Mouse (Mus musculus) embryonic facial prominence, embryonic 11.5 days (tissue): Measurements from ENCODE around the gene Vav2. TPM values are rescaled to one million over a fixed set of nuclear protein-coding genes. Genes with fewer than 3 reads are reported as not detected.

Experiments used
- ATAC-seq: fragments of 200-750 bp; cut with Nextera tagmentation; replicated peaks from 2 replicates; pipeline ENCODE4 v1.8.0; 2017; ENCODE audit warnings: low read depth; ENCODE audit not compliant: insufficient number of reproducible peaks, low FRiP score, low TSS enrichment
- DNase-seq: peaks from one replicate; pipeline ENCODE4 v3.0.0-alpha.2; 2015; ENCODE audit warnings: low spot score
- H3K27ac ChIP-seq: fragments of 300-500 bp; sonication (generic); replicated peaks from 2 replicates; pipeline ENCODE4 v1.5.1; 2014; ENCODE audit warnings: mild to moderate bottlenecking, low read depth, low read length, control low read depth
- H3K27me3 ChIP-seq: fragments of 300-500 bp; sonication (generic); 2 replicates; pipeline ENCODE4 v1.6.1; 2014; ENCODE audit warnings: mild to moderate bottlenecking, low read length, moderate library complexity, mixed read lengths; ENCODE audit not compliant: control insufficient read depth, insufficient read depth
- H3K36me3 ChIP-seq: fragments of 300-500 bp; sonication (generic); replicated peaks from 2 replicates; pipeline ENCODE4 v1.6.1; 2014; ENCODE audit warnings: low read depth, mild to moderate bottlenecking, low read length, moderate library complexity, mixed read lengths; ENCODE audit not compliant: control insufficient read depth, insufficient read depth
- H3K4me1 ChIP-seq: fragments of 300-500 bp; sonication (generic); 2 replicates; pipeline ENCODE4 v1.6.1; 2014; ENCODE audit warnings: low read length, mixed read lengths; ENCODE audit not compliant: control insufficient read depth, insufficient read depth
- H3K4me2 ChIP-seq: fragments of 300-500 bp; sonication (generic); 2 replicates; pipeline ENCODE4 v1.6.1; 2014; ENCODE audit warnings: low read depth, mild to moderate bottlenecking, control low read depth, low read length, moderate library complexity
- H3K4me3 ChIP-seq: fragments of 300-500 bp; sonication (generic); 2 replicates; pipeline ENCODE4 v1.5.1; 2014; ENCODE audit warnings: low read depth, low read length, control low read depth
- H3K9ac ChIP-seq: fragments of 300-500 bp; sonication (generic); replicated peaks from 2 replicates; pipeline ENCODE4 v1.6.1; 2014; ENCODE audit warnings: mild to moderate bottlenecking, control low read depth, low read length
- H3K9me3 ChIP-seq: fragments of 300-500 bp; sonication (generic); replicated peaks from 2 replicates; pipeline ENCODE4 v1.6.1; 2016; ENCODE audit warnings: mild to moderate bottlenecking, low read length, inconsistent platforms, mixed read lengths; ENCODE audit not compliant: control insufficient read depth
- WGBS: fragments of 180-500 bp; shearing (Covaris S2); extraction: QIAGEN DNeasy Blood & Tissue Kit; methylation state at CpG from one replicate; pipeline ENCODE4 v1.1.7; 2014; 5-methylcytosine and 5-hydroxymethylcytosine counted together
- polyA plus RNA-seq: library from polyadenylated mRNA; unstranded; fragments of >200 nt; fragmentation: Nextera tagmentation; extraction: Ambion mirVana; gene quantifications from 2 replicates; pipeline ENCODE4 v1.2.1, GENCODE M21; 2014

Vav2 gene
- polyA plus RNA-seq, 1 experiment from 2014 or later: 5.2 TPM

- 77% methylated on average over 12 of the region's 12 CpGs for WGBS
Measured at GRCm38 (mm10) chr2:27343984-27344453, 82.8 kb downstream of the Vav2 start.

DNA sequence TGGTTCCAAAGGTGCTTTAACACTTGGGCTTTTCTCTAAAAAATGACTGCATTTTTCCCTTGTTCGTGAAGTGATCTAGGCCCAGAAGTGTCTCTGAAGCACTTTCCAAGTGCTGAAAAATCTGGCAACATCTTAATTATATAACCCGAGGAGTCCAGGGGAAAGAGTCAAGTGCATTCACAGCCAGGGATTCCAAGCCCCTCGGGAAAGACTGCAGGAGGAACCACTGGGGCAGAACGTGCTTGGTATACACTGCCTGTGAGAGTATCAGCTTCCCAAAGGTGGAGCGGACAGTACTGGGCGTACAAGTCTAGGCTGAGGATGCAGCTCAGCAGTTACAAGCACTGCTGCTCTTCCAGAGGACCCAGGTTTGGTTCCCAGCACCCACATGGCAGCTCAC lies 86.2 kb downstream of the Vav2 start:
- ATAC-seq: no peak
- H3K27me3 ChIP-seq: no peaks in the 10 kb centered on the region
- H3K27ac ChIP-seq: no peak overlapping the region
- peaks cover 2% of the 10 kb centered on the region; the same call in 1 of the 2 replicates for H3K4me1 ChIP-seq
- 83% methylated on average over 6 of the region's 6 CpGs for WGBS
- no peak overlapping the region for H3K9ac ChIP-seq
- H3K36me3 ChIP-seq: no peaks in the 10 kb centered on the region
- DNase-seq: no peak
- H3K4me2 ChIP-seq: no peak overlapping the region
- H3K4me3 ChIP-seq: no peak overlapping the region
- H3K9me3 ChIP-seq: no peaks in the 10 kb centered on the region

More at GRCm38 (mm10) chr2:27343984-27344453, 82.8 kb downstream of the Vav2 start:
- Histone ChIP-seq H3K4me2 (no peak overlapping the region), H3K36me3 (no peaks in the 10 kb centered on the region), H3K27ac (no peak overlapping the region), H3K4me3 (no peak overlapping the region), H3K9ac (no peak overlapping the region), H3K9me3 (no peaks in the 10 kb centered on the region), H3K4me1 (no peaks in the 10 kb centered on the region), H3K27me3 (no peaks in the 10 kb centered on the region)
- no peak for DNase-seq
- no peak for ATAC-seq

DNA sequence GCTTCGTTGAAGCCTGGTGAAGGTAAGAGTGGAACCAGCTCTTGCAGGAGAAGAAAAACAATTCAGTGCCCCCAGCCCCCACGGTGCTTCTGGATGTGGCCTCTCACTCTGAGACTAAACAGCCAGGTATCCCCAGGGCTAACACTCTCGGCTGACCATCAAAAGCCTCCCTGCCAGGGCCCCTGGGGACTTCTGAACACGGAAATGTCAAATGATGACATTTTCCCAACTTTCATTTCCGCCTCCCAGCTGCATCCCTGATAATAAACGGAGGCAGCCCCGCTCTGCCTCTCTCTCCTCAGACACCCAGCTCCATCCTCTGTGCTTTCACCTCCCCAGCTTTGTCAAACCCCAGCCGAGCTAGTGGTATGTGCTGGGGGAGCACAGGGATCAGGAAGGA lies 87.8 kb downstream of the Vav2 start:
- ATAC-seq (no peak), DNase-seq (no peak)
- no peak overlapping the region for H3K27ac ChIP-seq
- H3K27me3 ChIP-seq: no peaks in the 10 kb centered on the region
- H3K4me2 ChIP-seq: no peak overlapping the region
- WGBS: 50% methylated on average over 8 of the region's 8 CpGs
- H3K9ac ChIP-seq: no peak overlapping the region
- H3K4me1 ChIP-seq: peaks cover 2% of the 10 kb centered on the region; the same call in 1 of the 2 replicates
- H3K4me3 ChIP-seq: no peak overlapping the region
- no peaks in the 10 kb centered on the region for H3K36me3 ChIP-seq
- no peaks in the 10 kb centered on the region for H3K9me3 ChIP-seq

DNA sequence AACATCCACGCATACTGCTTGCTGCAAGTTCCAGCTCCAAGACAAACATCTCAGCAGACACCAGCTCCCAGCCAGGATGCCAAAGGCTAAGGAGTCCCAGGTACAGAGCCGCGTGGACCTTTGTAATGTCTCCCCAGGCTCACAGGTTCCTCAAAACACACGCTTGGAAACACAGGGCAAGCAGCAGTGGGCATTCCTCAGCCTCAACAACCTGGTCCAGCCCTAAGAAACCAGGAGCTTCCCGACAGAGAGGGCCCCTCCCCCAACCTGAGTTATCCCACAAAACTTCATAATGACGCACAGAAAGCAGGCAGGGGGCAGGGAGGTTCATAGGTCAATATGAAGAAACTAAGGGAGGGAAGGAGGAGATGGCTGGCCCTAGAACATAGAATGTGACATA lies 89.6 kb downstream of the Vav2 start:
- Histone ChIP-seq H3K9ac (no peak overlapping the region), H3K4me1 (peaks cover 2% of the 10 kb centered on the region; the same call in 1 of the 2 replicates), H3K4me3 (no peak overlapping the region), H3K27me3 (no peaks in the 10 kb centered on the region), H3K4me2 (no peak overlapping the region), H3K9me3 (no peaks in the 10 kb centered on the region), H3K36me3 (no peaks in the 10 kb centered on the region), H3K27ac (no peak overlapping the region)
- 57% methylated on average over 6 of the region's 6 CpGs for WGBS
- ATAC-seq: no peak
- no peak for DNase-seq

- WGBS: 76% methylated on average over 9 of the region's 9 CpGs
- Histone ChIP-seq H3K27ac (no peak overlapping the region), H3K4me2 (no peak overlapping the region), H3K9ac (no peak overlapping the region), H3K4me3 (no peak overlapping the region), H3K4me1 (peaks cover 2% of the 10 kb centered on the region; the same call in 1 of the 2 replicates), H3K36me3 (no peaks in the 10 kb centered on the region), H3K9me3 (no peaks in the 10 kb centered on the region), H3K27me3 (no peaks in the 10 kb centered on the region)
- DNase-seq (no peak), ATAC-seq (no peak)
Measured at GRCm38 (mm10) chr2:27336600-27336999, 90.2 kb downstream of the Vav2 start.

DNA sequence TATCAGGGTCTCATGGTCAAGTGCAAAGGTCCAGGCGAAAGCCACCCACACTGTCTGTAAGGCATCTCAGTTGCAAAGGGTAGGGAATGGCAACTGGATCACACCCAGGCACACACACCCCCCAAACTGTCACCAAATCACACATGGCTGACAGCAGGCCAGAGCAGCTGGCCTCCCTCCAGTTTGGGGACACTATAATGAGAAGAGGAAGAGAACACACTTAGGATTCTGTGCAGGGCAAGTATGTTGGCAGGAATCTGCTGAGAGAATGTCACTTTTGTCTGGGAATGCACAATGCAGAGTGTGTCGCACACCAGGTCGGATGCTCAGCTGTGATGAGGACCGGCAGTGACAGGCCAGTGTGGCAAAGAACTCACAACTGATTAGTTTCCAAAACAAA lies 92.0 kb downstream of the Vav2 start:
- WGBS: 90% methylated on average over 4 of the region's 4 CpGs

GRCm38 (mm10) chr2:27331560-27331959 lies 95.3 kb downstream of the Vav2 start:
- no peak for DNase-seq
- H3K36me3 ChIP-seq: no peaks in the 10 kb centered on the region
- H3K4me1 ChIP-seq: no peaks in the 10 kb centered on the region; the same call in 1 of the 2 replicates
- H3K9me3 ChIP-seq: no peaks in the 10 kb centered on the region
- no peak overlapping the region for H3K4me3 ChIP-seq
- no peak overlapping the region for H3K4me2 ChIP-seq
- no peaks in the 10 kb centered on the region for H3K27me3 ChIP-seq
- H3K27ac ChIP-seq: no peak overlapping the region
- ATAC-seq: no peak
- 81% methylated on average over 5 of the region's 5 CpGs for WGBS
- no peak overlapping the region for H3K9ac ChIP-seq

More for the DNA sequence above, 92.0 kb downstream of the Vav2 start:
- no peak overlapping the region for H3K9ac ChIP-seq
- DNase-seq (no peak), ATAC-seq (no peak)
- H3K4me2 ChIP-seq: no peak overlapping the region
- H3K36me3 ChIP-seq: no peaks in the 10 kb centered on the region
- H3K4me3 ChIP-seq: no peak overlapping the region
- H3K9me3 ChIP-seq: no peaks in the 10 kb centered on the region
- peaks cover 2% of the 10 kb centered on the region; the same call in 1 of the 2 replicates for H3K4me1 ChIP-seq
- H3K27ac ChIP-seq: no peak overlapping the region
- H3K27me3 ChIP-seq: no peaks in the 10 kb centered on the region

- ATAC-seq (no peak), DNase-seq (no peak)
- Histone ChIP-seq H3K27me3 (no peaks in the 10 kb centered on the region), H3K4me1 (no peaks in the 10 kb centered on the region; the same call in 1 of the 2 replicates), H3K9me3 (no peaks in the 10 kb centered on the region), H3K9ac (no peak overlapping the region), H3K4me3 (no peak overlapping the region), H3K36me3 (no peaks in the 10 kb centered on the region), H3K4me2 (no peak overlapping the region), H3K27ac (no peak overlapping the region)
- WGBS: 74% methylated on average over 8 of the region's 8 CpGs
Measured at GRCm38 (mm10) chr2:27330446-27330845, 96.4 kb downstream of the Vav2 start.
